Comparison of ENCODE assay signal across 10 mouse cellular contexts in the genomic region with DNA sequence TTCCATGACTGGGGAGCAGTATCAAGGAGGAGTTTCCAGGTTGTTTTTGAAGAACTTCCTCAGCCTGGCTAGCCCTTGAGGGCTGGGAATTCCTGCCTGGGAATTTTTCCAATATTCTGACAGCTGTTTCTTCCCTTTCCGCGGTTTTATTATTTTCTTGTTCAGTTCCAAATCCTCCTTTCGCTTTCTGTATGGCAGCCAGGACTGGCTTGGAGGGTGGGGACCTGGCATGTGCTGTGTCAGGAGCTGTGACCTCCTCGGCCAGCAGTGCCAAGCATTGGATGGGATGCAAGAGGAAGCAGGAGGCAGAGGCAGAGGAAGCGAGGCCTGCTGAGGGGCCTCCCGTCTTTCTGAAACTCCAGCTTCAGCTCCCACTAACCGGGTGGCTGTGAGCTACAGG. TPM values are rescaled to one million over a fixed set of nuclear protein-coding genes. Genes with fewer than 3 reads are reported as not detected.
DNase-seq lines count a peak whose midpoint lies in the region; ATAC-seq and TF ChIP-seq lines count a peak whose summit lies in the region.
"Had no signal": no experiment of that assay in that cellular context is flagged by ENCODE, and none has a peak within 500 bp of the region (broad histone marks: within the 10 kb centered on the region; RNA-seq: fewer than 3 reads in every experiment).

No protein-coding gene starts in this region.

- 69% methylated on average over 7 of the region's 7 CpGs for WGBS in limb, embryonic 12.5 days
- 84% methylated on average over 7 of the region's 7 CpGs for WGBS in limb, embryonic 10.5 days
- under 1% methylated on average over 7 of the region's 7 CpGs for WGBS in small intestine, adult 2 months

- H3K4me2 ChIP-seq in limb, embryonic 12.5 days, result no peak overlapping the region
- H3K4me2 ChIP-seq: embryonic facial prominence, embryonic 12.5 days; midbrain, embryonic 12.5 days had no signal

- no peak for TF ChIP-seq CTCF in small intestine, adult 2 months (IDR thresholded peaks at IDR 0.05; ENCODE audit: extremely low read depth, insufficient read length, insufficient replicate concordance, low read depth, low read length)

- peak; percentile 30; the same call in 1 of the 2 replicates for TF ChIP-seq POLR2A in small intestine, adult 2 months (IDR thresholded peaks at IDR 0.05; ENCODE audit: low read depth, low read length)

- H3K9me3 ChIP-seq in limb, embryonic 12.5 days, result no peaks in the 10 kb centered on the region
- no peaks in the 10 kb centered on the region for H3K9me3 ChIP-seq in limb, embryonic 10.5 days (replicated peaks)
- H3K9me3 ChIP-seq: embryonic facial prominence, embryonic 12.5 days; midbrain, embryonic 12.5 days had no signal

- H3K36me3 ChIP-seq in limb, embryonic 12.5 days, result peaks cover 3% of the 10 kb centered on the region; the same call in 1 of the 2 replicates
- H3K36me3 ChIP-seq in limb, embryonic 10.5 days, result peaks cover 5% of the 10 kb centered on the region; the same call in 1 of the 2 replicates
- no peaks in the 10 kb centered on the region for H3K36me3 ChIP-seq in small intestine, adult 2 months (ENCODE audit: control insufficient read depth, insufficient read depth, low read length)
- H3K36me3 ChIP-seq: embryonic facial prominence, embryonic 12.5 days; midbrain, embryonic 12.5 days had no signal

- H3K27ac ChIP-seq in limb, embryonic 12.5 days, result peak overlapping the region; percentile 23; the same call in 1 of the 2 replicates
- no peak overlapping the region for H3K27ac ChIP-seq in limb, embryonic 10.5 days
- peak overlapping the region; percentile 77 for H3K27ac ChIP-seq in small intestine, adult 2 months (ENCODE audit: insufficient read depth, low read depth, low read length)
- H3K27ac ChIP-seq: embryonic facial prominence, embryonic 12.5 days; midbrain, embryonic 12.5 days had no signal

- no peaks in the 10 kb centered on the region for H3K27me3 ChIP-seq in limb, embryonic 12.5 days
- no peaks in the 10 kb centered on the region for H3K27me3 ChIP-seq in limb, embryonic 10.5 days (ENCODE audit: low read depth, poor library complexity, severe bottlenecking)
- no peaks in the 10 kb centered on the region for H3K27me3 ChIP-seq in small intestine, adult 2 months (ENCODE audit: control insufficient read depth, insufficient read depth, low read length)
- H3K27me3 ChIP-seq: embryonic facial prominence, embryonic 12.5 days; midbrain, embryonic 12.5 days had no signal

- H3K4me3 ChIP-seq in limb, embryonic 12.5 days (replicated peaks), result no peak overlapping the region
- H3K4me3 ChIP-seq in limb, embryonic 10.5 days, result no peak overlapping the region
- H3K4me3 ChIP-seq in small intestine, adult 2 months (ENCODE audit: low read depth, low read length), result no peak overlapping the region
- H3K4me3 ChIP-seq: embryonic facial prominence, embryonic 12.5 days; midbrain, embryonic 12.5 days had no signal

- H3K4me1 ChIP-seq in limb, embryonic 12.5 days (replicated peaks), result peaks cover 43% of the 10 kb centered on the region
- peaks cover 53% of the 10 kb centered on the region for H3K4me1 ChIP-seq in limb, embryonic 10.5 days
- peaks cover 43% of the 10 kb centered on the region for H3K4me1 ChIP-seq in small intestine, adult 2 months (ENCODE audit: control insufficient read depth, insufficient read depth, insufficient read length, low read length)

- H3K9ac ChIP-seq in limb, embryonic 12.5 days (replicated peaks), result no peak overlapping the region
- H3K9ac ChIP-seq: embryonic facial prominence, embryonic 12.5 days; midbrain, embryonic 12.5 days had no signal

- ATAC-seq in limb, embryonic 12.5 days (ENCODE audit: insufficient number of reproducible peaks, insufficient read depth, low FRiP score, low TSS enrichment, low read depth), result no peak

- no peak for DNase-seq in limb, embryonic 10.5 days (ENCODE audit: low spot score)
- DNase-seq in gastrocnemius, postnatal 4 days (ENCODE audit: low spot score in 2 of 2), result peak; percentile 69 to 76
- peak; percentile 75 for DNase-seq in kidney, postnatal 14 days
- no peak for DNase-seq in frontal cortex, postnatal 14 days (ENCODE audit: low spot score in 2 of 2)
- DNase-seq in thymus, postnatal 4 days, result no peak
- no peak for DNase-seq in retina, embryonic 14.5 days (ENCODE audit: low spot score)

RNA-seq across cellular contexts. Expression of a gene that starts 21.4 kb away (rescaled TPM):
- 798 and 826 TPM in 2 replicates for polyA plus RNA-seq in limb, embryonic 12.5 days (2016; fragmentation: Nextera tagmentation; extraction: Ambion mirVana)
- polyA plus RNA-seq in limb, embryonic 10.5 days (2016; fragmentation: Nextera tagmentation; extraction: Ambion mirVana), result 820 and 832 TPM in 2 replicates
- total RNA-seq in gastrocnemius, postnatal 4 days (2021), result 100 to 1,000 TPM; 129 TPM
- 35.9 and 69.4 TPM in 2 replicates for polyA plus RNA-seq in small intestine, adult 2 months (2012; rRNA removed)

RNA-seq across cellular contexts. Expression of a gene that starts 36.9 kb away (rescaled TPM):
- polyA plus RNA-seq in limb, embryonic 12.5 days (2016; fragmentation: Nextera tagmentation; extraction: Ambion mirVana), result 54.1 and 59.9 TPM in 2 replicates
- 22.2 and 28.8 TPM in 2 replicates for polyA plus RNA-seq in limb, embryonic 10.5 days (2016; fragmentation: Nextera tagmentation; extraction: Ambion mirVana)
- total RNA-seq in gastrocnemius, postnatal 4 days (2021), result 100 to 1,000 TPM; 138 to 142 TPM
- polyA plus RNA-seq in small intestine, adult 2 months (2012; rRNA removed), result 85.1 and 293 TPM in 2 replicates

RNA-seq across cellular contexts. Expression of a gene that starts 46.0 kb away (rescaled TPM):
- polyA plus RNA-seq in limb, embryonic 12.5 days (2016; fragmentation: Nextera tagmentation; extraction: Ambion mirVana), result 135 and 149 TPM in 2 replicates
- polyA plus RNA-seq in limb, embryonic 10.5 days (2016; fragmentation: Nextera tagmentation; extraction: Ambion mirVana), result 116 and 131 TPM in 2 replicates
- 10 to 100 TPM; 60.3 to 66.7 TPM for total RNA-seq in gastrocnemius, postnatal 4 days (2021)
- 35.5 and 105 TPM in 2 replicates for polyA plus RNA-seq in small intestine, adult 2 months (2012; rRNA removed)

Comparison
In these comparisons a context has a peak if more than half of its experiments do, and no peak if none do; other contexts are left out.
1. DNase-seq: peak in gastrocnemius, postnatal 4 days (2 of 2) and kidney, postnatal 14 days (single experiment); none in limb, embryonic 10.5 days (single experiment), frontal cortex, postnatal 14 days (0 of 2), thymus, postnatal 4 days (single experiment) and retina, embryonic 14.5 days (single experiment).
2. RNA of a gene that starts 21.4 kb away (polyA plus RNA-seq): 820 to 832 TPM in limb, embryonic 10.5 days and 798 to 826 TPM in limb, embryonic 12.5 days; 35.9 to 69.4 TPM in small intestine, adult 2 months; every median in the first group is over 10 times any median in the second.